Comparison of ENCODE assay signal across 8 mouse cellular contexts in the genomic region with DNA sequence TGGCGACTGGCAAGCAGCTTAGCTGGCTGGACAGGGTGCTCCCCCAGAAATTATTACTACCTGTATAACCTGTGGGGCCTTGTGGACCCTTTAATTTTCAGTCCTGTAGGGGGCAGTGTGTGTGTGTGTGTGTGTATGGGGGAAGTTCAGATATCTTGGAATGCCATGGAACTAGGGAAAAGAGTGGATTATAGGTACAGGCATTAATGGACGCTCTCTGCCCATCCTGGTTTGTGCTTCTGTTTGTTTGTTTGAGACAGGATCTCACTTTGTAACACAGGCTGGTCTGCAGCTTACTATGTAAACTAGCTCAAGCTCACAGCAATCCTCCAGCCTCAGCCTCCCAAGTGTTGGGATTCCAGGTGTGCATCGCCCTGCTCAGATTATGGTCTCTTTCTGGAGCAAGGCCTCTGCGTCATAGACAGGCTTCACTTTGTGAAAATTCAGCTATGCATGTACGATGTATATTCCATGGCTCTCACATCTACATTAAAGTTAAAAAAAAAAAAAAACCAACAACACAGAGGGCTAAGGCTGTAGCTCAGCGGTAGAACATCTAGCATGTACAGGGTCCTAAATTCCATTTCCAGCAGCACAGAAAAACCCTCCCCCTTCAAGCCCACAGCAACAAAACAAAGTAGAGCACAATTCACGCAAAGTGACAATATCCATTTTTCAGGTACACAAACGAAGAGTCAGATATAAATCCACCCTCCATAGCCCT. TPM values are rescaled to one million over a fixed set of nuclear protein-coding genes. Genes with fewer than 3 reads are reported as not detected.
DNase-seq lines count a peak whose midpoint lies in the region; ATAC-seq and TF ChIP-seq lines count a peak whose summit lies in the region.

No protein-coding gene starts in this region.

- peak; percentile 10 for ATAC-seq in Patski
- ATAC-seq in heart, embryonic 15.5 days (replicated peaks; ENCODE audit: insufficient number of reproducible peaks, insufficient read depth, low FRiP score, low read depth), result no peak
- peak; percentile 55 for ATAC-seq in midbrain, embryonic 13.5 days

- H3K4me3 ChIP-seq in heart, embryonic 15.5 days, result peak overlapping the region; percentile 50
- peak overlapping the region; percentile 39 for H3K4me3 ChIP-seq in midbrain, embryonic 13.5 days (replicated peaks)

- H3K4me1 ChIP-seq in heart, embryonic 15.5 days (replicated peaks), result 0 out of 2 replicates have a peak, but pooled peaks cover 3% of the 10 kb centered on the region
- 0 out of 2 replicates have a peak, but pooled peaks cover 7% of the 10 kb centered on the region for H3K4me1 ChIP-seq in midbrain, embryonic 13.5 days (replicated peaks)

- POLR2A ChIA-PET in Patski (lab: Charles Lee), result interaction anchor here (0.6 to 1.6 kb wide), 4 partner anchors 11 to 158 kb away, joined by 3 to 8 read pairs (median 4); partner anchors contain the start of gene Ddx3x

- H3K27me3 ChIP-seq in Patski, result peaks cover 17% of the 10 kb centered on the region
- H3K27me3 ChIP-seq in heart, embryonic 15.5 days, result peaks cover 17% of the 10 kb centered on the region
- peaks cover 9% of the 10 kb centered on the region; the same call in 1 of the 2 replicates for H3K27me3 ChIP-seq in midbrain, embryonic 13.5 days

- peak overlapping the region; percentile 62 for H3K4me2 ChIP-seq in heart, embryonic 15.5 days
- peak overlapping the region; percentile 54 for H3K4me2 ChIP-seq in midbrain, embryonic 13.5 days (replicated peaks)

- peak; percentile 53 for TF ChIP-seq CTCF in Patski (IDR thresholded peaks at IDR 0.05)

- intact Hi-C loops in heart, postnatal 25 days (cut with DNase I), result loop anchor here (2.0 to 5.0 kb wide), 3 partner anchors 51 to 283 kb away; partner anchors contain the start of gene Ddx3x
- intact Hi-C loops in left cerebral cortex, postnatal 4 days (cut with DNase I), result loop anchor here (5.0 kb wide), 1 partner anchor 232 kb away; no protein-coding TSS in a partner anchor

- no peaks in the 10 kb centered on the region for H3K9me3 ChIP-seq in heart, embryonic 15.5 days (replicated peaks)
- H3K9me3 ChIP-seq in midbrain, embryonic 13.5 days, result no peaks in the 10 kb centered on the region

- peak; percentile 92 for DNase-seq in heart, adult 11 months
- no peak for DNase-seq in heart, postnatal 25 days (ENCODE audit: low spot score)
- DNase-seq in Patski (ENCODE audit: low read depth, low spot score), result no peak
- DNase-seq in embryo, embryonic 11 days, result peak; percentile 69
- DNase-seq in left cerebral cortex, postnatal 4 days, result peak; percentile 27
- peak; percentile 55 for DNase-seq in yolk sac, embryonic 10.5 days (ENCODE audit: low spot score)

- 19% methylated on average over 8 of the region's 8 CpGs for WGBS in heart, embryonic 15.5 days
- 33% methylated on average over 8 of the region's 8 CpGs for WGBS in midbrain, embryonic 13.5 days

- peak overlapping the region; percentile 90 for H3K27ac ChIP-seq in heart, embryonic 15.5 days
- peak overlapping the region; percentile 85 for H3K27ac ChIP-seq in midbrain, embryonic 13.5 days

- in situ Hi-C loops in Patski (cut with MboI; ENCODE audit: low pct_unique_long_range_greater_than_20kb), result loop anchor here (5.0 kb wide), 1 partner anchor 427 kb away; no protein-coding TSS in a partner anchor

- CTCF ChIA-PET in Patski (lab: Charles Lee), result interaction anchor here (1.3 to 3.0 kb wide), 4 partner anchors 10 to 426 kb away, joined by 3 to 12 read pairs (median 8); no protein-coding TSS in a partner anchor

- no peaks in the 10 kb centered on the region for H3K36me3 ChIP-seq in heart, embryonic 15.5 days
- H3K36me3 ChIP-seq in midbrain, embryonic 13.5 days, result no peaks in the 10 kb centered on the region

- H3K9ac ChIP-seq in heart, embryonic 15.5 days, result peak overlapping the region; percentile 51
- peak overlapping the region; percentile 59 for H3K9ac ChIP-seq in midbrain, embryonic 13.5 days (replicated peaks)

RNA-seq across cellular contexts. Expression of gene Ddx3x, which starts 50.7 kb away (rescaled TPM):
- total RNA-seq in heart, postnatal 25 days (2021), result 100 to 1,000 TPM; 104 to 181 TPM
- 242 TPM for polyA plus RNA-seq in Patski (2021)
- polyA plus RNA-seq in heart, embryonic 15.5 days (2015; fragmentation: Nextera tagmentation; extraction: Ambion mirVana), result 68.6 and 79.6 TPM in 2 replicates
- 100 to 1,000 TPM; 176 to 216 TPM for total RNA-seq in left cerebral cortex, postnatal 4 days (2021)
- 128 and 144 TPM in 2 replicates for polyA plus RNA-seq in midbrain, embryonic 13.5 days (2015; fragmentation: Nextera tagmentation; extraction: Ambion mirVana)

Comparison
In these comparisons a context has a peak if more than half of its experiments do, and no peak if none do; other contexts are left out.
1. DNase-seq: peak in heart, adult 11 months (single experiment), embryo, embryonic 11 days (single experiment), left cerebral cortex, postnatal 4 days (single experiment) and yolk sac, embryonic 10.5 days (single experiment); none in heart, postnatal 25 days (single experiment) and Patski (single experiment).